20 mouse cellular contexts compared by ENCODE assay signal in genomic region chr6:119822216-119822615, GRCm38 (mm10). TPM values are rescaled to one million over a fixed set of nuclear protein-coding genes. Genes with fewer than 3 reads are reported as not detected.
DNase-seq lines count a peak whose midpoint lies in the region; ATAC-seq and TF ChIP-seq lines count a peak whose summit lies in the region.
"Had no signal": no experiment of that assay in that cellular context is flagged by ENCODE, and none has a peak within 500 bp of the region (broad histone marks: within the 10 kb centered on the region; RNA-seq: fewer than 3 reads in every experiment).

No protein-coding gene starts in this region.

- no peak overlapping the region for H3K4me3 ChIP-seq in layer of hippocampus, adult 2 months
- H3K4me3 ChIP-seq in forebrain, embryonic 16.5 days (replicated peaks; ENCODE audit: low read length) = no peak overlapping the region
- no peak overlapping the region for H3K4me3 ChIP-seq in lung, adult 2 months (replicated peaks; ENCODE audit: extremely low read depth, low read depth, low read length)
- H3K4me3 ChIP-seq: embryonic facial prominence, embryonic 15.5 days; erythroblast, embryonic 14.5 days; gastrocnemius, adult 2 months; heart, embryonic 10.5 days; hindbrain, embryonic 13.5 days had no signal

- H3K4me1 ChIP-seq in forebrain, embryonic 16.5 days (replicated peaks; ENCODE audit: control insufficient read depth, insufficient read depth, low read length) = peaks cover 5% of the 10 kb centered on the region; the same call in 1 of the 2 replicates
- no peaks in the 10 kb centered on the region for H3K4me1 ChIP-seq in lung, adult 2 months (ENCODE audit: control insufficient read depth, insufficient read depth, low read length)

- no peak overlapping the region for H3K4me2 ChIP-seq in forebrain, embryonic 16.5 days (ENCODE audit: low read length)
- H3K4me2 ChIP-seq: embryonic facial prominence, embryonic 15.5 days; hindbrain, embryonic 13.5 days had no signal

- no peak overlapping the region for H3K9ac ChIP-seq in forebrain, embryonic 16.5 days (replicated peaks; ENCODE audit: low read depth, low read length)
- H3K9ac ChIP-seq: embryonic facial prominence, embryonic 15.5 days; hindbrain, embryonic 13.5 days had no signal

- DNase-seq in layer of hippocampus, adult 2 months (ENCODE audit: low spot score in 2 of 2) = no peak
- DNase-seq in layer of hippocampus, adult 18-20 months (ENCODE audit: low spot score in 2 of 2) = no peak
- DNase-seq in brain, adult 2 months (ENCODE audit: low read depth, low spot score) = peak; percentile 40
- DNase-seq in lung, postnatal 14 days = no peak
- no peak for DNase-seq in lung, adult 2 months
- DNase-seq: adrenal gland, postnatal 10 days; cerebellum, adult 18-20 months; cerebellum, adult 9-11 months; gastrocnemius, adult 2 months; heart, adult 18-20 months; heart, postnatal 10 days; heart, postnatal 4 days; kidney, adult 11 months had no signal

- ATAC-seq in forebrain, embryonic 16.5 days = peak; percentile 72
- ATAC-seq: hindbrain, postnatal 0 days had no signal

- peaks cover 5% of the 10 kb centered on the region; the same call in 1 of the 2 replicates for H3K36me3 ChIP-seq in forebrain, embryonic 16.5 days (ENCODE audit: control insufficient read depth, insufficient read depth)

- no peak for TF ChIP-seq POLR2A in lung, adult 2 months (IDR thresholded peaks at IDR 0.05; ENCODE audit: borderline replicate concordance, extremely low read depth, low read depth, low read length)

- TF ChIP-seq CTCF in layer of hippocampus, adult 2 months (conservative IDR thresholded peaks at IDR 0.05) = no peak
- TF ChIP-seq CTCF in lung, adult 2 months (IDR thresholded peaks at IDR 0.05; ENCODE audit: insufficient read depth, low read length) = no peak

- WGBS in forebrain, embryonic 16.5 days = 14% methylated on average over 1 of the region's 1 CpGs
- 86% methylated on average over 1 of the region's 1 CpGs for WGBS in lung, adult 2 months

- H3K27me3 ChIP-seq in forebrain, embryonic 16.5 days (replicated peaks; ENCODE audit: control insufficient read depth, insufficient read depth, low read length) = no peaks in the 10 kb centered on the region
- H3K27me3 ChIP-seq: CH12.LX; embryonic facial prominence, embryonic 15.5 days; hindbrain, embryonic 13.5 days had no signal

- H3K9me3 ChIP-seq in forebrain, embryonic 16.5 days (ENCODE audit: control insufficient read depth, low read length) = no peaks in the 10 kb centered on the region
- H3K9me3 ChIP-seq: embryonic facial prominence, embryonic 15.5 days; heart, embryonic 10.5 days; hindbrain, embryonic 13.5 days had no signal

- peak overlapping the region; percentile 55; the same call in 1 of the 2 replicates for H3K27ac ChIP-seq in layer of hippocampus, adult 2 months
- H3K27ac ChIP-seq in forebrain, embryonic 16.5 days (ENCODE audit: low read length) = no peak overlapping the region
- H3K27ac ChIP-seq: embryonic facial prominence, embryonic 15.5 days; gastrocnemius, adult 2 months; heart, embryonic 10.5 days; hindbrain, embryonic 13.5 days; hindbrain, postnatal 0 days had no signal

RNA-seq across cellular contexts. Expression of gene Erc1, which starts 25.8 kb away (rescaled TPM):
- 10 to 100 TPM; 51.9 to 54.5 TPM for total RNA-seq in layer of hippocampus, adult 2 months (2021)
- total RNA-seq in layer of hippocampus, adult 18-20 months (2021) = 10 to 100 TPM; 48.0 to 48.7 TPM
- polyA plus RNA-seq in forebrain, embryonic 16.5 days (2015; fragmentation: Nextera tagmentation; extraction: Ambion mirVana) = 41.8 and 43.2 TPM in 2 replicates
- polyA plus RNA-seq in lung, adult 2 months (2012; rRNA removed) = 7.3 and 8.7 TPM in 2 replicates
